Mouse (Mus musculus) liver, embryonic 11.5 days (tissue): ENCODE data around the gene Tgfb2. TPM values are rescaled to one million over a fixed set of nuclear protein-coding genes. Genes with fewer than 3 reads are reported as not detected.

Experiments used
- ATAC-seq: fragments of 200-750 bp; cut with Nextera tagmentation; replicated peaks from 2 replicates; pipeline ENCODE4 v1.8.0; 2017; ENCODE audit warnings: moderate number of reproducible peaks, mild to moderate bottlenecking, moderate TSS enrichment, moderate library complexity; ENCODE audit not compliant: low FRiP score
- DNase-seq: peaks from one replicate; pipeline ENCODE4 v3.0.0-alpha.2; 2017; ENCODE audit warnings: low spot score
- H3K27ac ChIP-seq: fragments of 300-500 bp; sonication (generic); 2 replicates; pipeline ENCODE4 v1.5.1; 2014; ENCODE audit warnings: mild to moderate bottlenecking, low read depth, low read length, control low read depth
- H3K27me3 ChIP-seq: fragments of 300-500 bp; sonication (generic); replicated peaks from 2 replicates; pipeline ENCODE4 v1.6.1; 2014; ENCODE audit warnings: low read length, mixed read lengths; ENCODE audit not compliant: control insufficient read depth, insufficient read depth
- H3K36me3 ChIP-seq: fragments of 300-500 bp; sonication (generic); 2 replicates; pipeline ENCODE4 v1.6.1; 2014; ENCODE audit warnings: mild to moderate bottlenecking, low read length, moderate library complexity, mixed read lengths; ENCODE audit not compliant: control insufficient read depth, insufficient read depth
- H3K4me1 ChIP-seq: fragments of 300-500 bp; sonication (generic); replicated peaks from 2 replicates; pipeline ENCODE4 v1.6.1; 2014; ENCODE audit warnings: low read length, mixed read lengths; ENCODE audit not compliant: control insufficient read depth, insufficient read depth
- H3K4me2 ChIP-seq: fragments of 300-500 bp; sonication (generic); 2 replicates; pipeline ENCODE4 v1.6.1; 2014; ENCODE audit warnings: mild to moderate bottlenecking, control low read depth, moderate library complexity
- H3K4me3 ChIP-seq: fragments of 300-500 bp; sonication (generic); 2 replicates; pipeline ENCODE4 v1.5.1; 2014; ENCODE audit warnings: low read depth, low read length, control low read depth
- H3K9ac ChIP-seq: fragments of 300-500 bp; sonication (generic); 2 replicates; pipeline ENCODE4 v1.6.1; 2014; ENCODE audit warnings: low read depth, low read length, control low read depth
- H3K9me3 ChIP-seq: fragments of 300-500 bp; sonication (generic); 2 replicates; pipeline ENCODE4 v1.6.1; 2016; ENCODE audit warnings: low read length, inconsistent platforms, mixed read lengths; ENCODE audit not compliant: control insufficient read depth
- WGBS: fragments of 180-500 bp; shearing (Covaris S2); extraction: QIAGEN DNeasy Blood & Tissue Kit; methylation state at CpG from one replicate; pipeline ENCODE4 v1.1.7; 2014; 5-methylcytosine and 5-hydroxymethylcytosine counted together
- polyA plus RNA-seq: library from polyadenylated mRNA; unstranded; fragments of >200 nt; fragmentation: Nextera tagmentation; extraction: Ambion mirVana; gene quantifications from 2 replicates; pipeline ENCODE4 v1.2.1, GENCODE M21; 2014

Gene Tgfb2
- polyA plus RNA-seq, 1 experiment from 2014 or later: 18.9 TPM

GRCm38 (mm10) chr1:186722299-186722698 is 16.5 kb upstream of the Tgfb2 start:
- ATAC-seq: no peak; the same call in 1 of the 2 replicates
- Histone ChIP-seq H3K4me3 (no peak overlapping the region), H3K27ac (no peak overlapping the region), H3K27me3 (no peaks in the 10 kb centered on the region), H3K9ac (no peak overlapping the region), H3K4me1 (no peaks in the 10 kb centered on the region), H3K36me3 (peaks cover 16% of the 10 kb centered on the region), H3K4me2 (no peak overlapping the region), H3K9me3 (no peaks in the 10 kb centered on the region)
- DNase-seq: no peak
- 87% methylated on average over 9 of the region's 9 CpGs for WGBS

- DNase-seq: peak; percentile 73
- Histone ChIP-seq H3K27ac (no peak overlapping the region), H3K36me3 (peaks cover 18% of the 10 kb centered on the region), H3K4me3 (no peak overlapping the region), H3K9me3 (no peaks in the 10 kb centered on the region), H3K4me2 (no peak overlapping the region), H3K27me3 (no peaks in the 10 kb centered on the region), H3K9ac (no peak overlapping the region), H3K4me1 (no peaks in the 10 kb centered on the region)
- WGBS: 37% methylated on average over 12 of the region's 12 CpGs
- peak; percentile 80 for ATAC-seq
Observed at GRCm38 (mm10) chr1:186721846-186722245, 16.1 kb upstream of the Tgfb2 start.

- peaks cover 18% of the 10 kb centered on the region for H3K36me3 ChIP-seq
Observed at GRCm38 (mm10) chr1:186721166-186721565, 15.4 kb upstream of the Tgfb2 start.

GRCm38 (mm10) chr1:186719708-186720107 is 13.9 kb upstream of the Tgfb2 start:
- 89% methylated on average over 9 of the region's 9 CpGs for WGBS
- no peak for DNase-seq
- Histone ChIP-seq H3K4me2 (no peak overlapping the region), H3K9ac (no peak overlapping the region), H3K36me3 (peaks cover 18% of the 10 kb centered on the region), H3K4me1 (no peaks in the 10 kb centered on the region), H3K4me3 (no peak overlapping the region), H3K27ac (no peak overlapping the region), H3K9me3 (no peaks in the 10 kb centered on the region), H3K27me3 (no peaks in the 10 kb centered on the region)
- no peak for ATAC-seq

More at GRCm38 (mm10) chr1:186721166-186721565, 15.4 kb upstream of the Tgfb2 start:
- Histone ChIP-seq H3K4me1 (no peaks in the 10 kb centered on the region), H3K9me3 (no peaks in the 10 kb centered on the region), H3K4me3 (no peak overlapping the region), H3K4me2 (no peak overlapping the region), H3K9ac (no peak overlapping the region), H3K27ac (no peak overlapping the region), H3K27me3 (no peaks in the 10 kb centered on the region)
- DNase-seq (no peak), ATAC-seq (no peak)
- WGBS: 96% methylated on average over 11 of the region's 11 CpGs

- H3K9me3 ChIP-seq: no peaks in the 10 kb centered on the region
- no peak overlapping the region for H3K4me2 ChIP-seq
- no peak for ATAC-seq
- WGBS: 89% methylated on average over 5 of the region's 5 CpGs
- H3K27ac ChIP-seq: no peak overlapping the region
- H3K4me1 ChIP-seq: no peaks in the 10 kb centered on the region
- H3K27me3 ChIP-seq: no peaks in the 10 kb centered on the region
- no peak overlapping the region for H3K4me3 ChIP-seq
- no peak for DNase-seq
- no peak overlapping the region for H3K9ac ChIP-seq
- H3K36me3 ChIP-seq: peaks cover 18% of the 10 kb centered on the region
Observed at GRCm38 (mm10) chr1:186718881-186719280, 13.1 kb upstream of the Tgfb2 start.

GRCm38 (mm10) chr1:186714980-186715896 is 9.4 kb upstream of the Tgfb2 start:
- no peaks in the 10 kb centered on the region for H3K4me1 ChIP-seq
- DNase-seq: no peak
- no peaks in the 10 kb centered on the region for H3K27me3 ChIP-seq
- H3K4me3 ChIP-seq: no peak overlapping the region
- H3K9me3 ChIP-seq: no peaks in the 10 kb centered on the region
- 84% methylated on average over 17 of the region's 17 CpGs for WGBS
- no peak overlapping the region for H3K27ac ChIP-seq
- H3K9ac ChIP-seq: no peak overlapping the region
- peaks cover 8% of the 10 kb centered on the region for H3K36me3 ChIP-seq
- no peak for ATAC-seq
- H3K4me2 ChIP-seq: no peak overlapping the region

- H3K27ac ChIP-seq: no peak overlapping the region
- no peaks in the 10 kb centered on the region for H3K27me3 ChIP-seq
- no peak for DNase-seq
- no peak overlapping the region for H3K4me2 ChIP-seq
- ATAC-seq: no peak
- WGBS: 80% methylated on average over 4 of the region's 4 CpGs
- no peaks in the 10 kb centered on the region for H3K9me3 ChIP-seq
- H3K4me1 ChIP-seq: no peaks in the 10 kb centered on the region
- no peak overlapping the region for H3K4me3 ChIP-seq
- H3K9ac ChIP-seq: no peak overlapping the region
- H3K36me3 ChIP-seq: peaks cover 6% of the 10 kb centered on the region; the same call in 1 of the 2 replicates
Observed at GRCm38 (mm10) chr1:186714215-186714614, 8.4 kb upstream of the Tgfb2 start.

GRCm38 (mm10) chr1:186712802-186713471 is 7.1 kb upstream of the Tgfb2 start:
- no peaks in the 10 kb centered on the region for H3K9me3 ChIP-seq
- no peaks in the 10 kb centered on the region for H3K27me3 ChIP-seq
- H3K4me2 ChIP-seq: no peak overlapping the region
- no peaks in the 10 kb centered on the region for H3K4me1 ChIP-seq
- peaks cover 6% of the 10 kb centered on the region; the same call in 1 of the 2 replicates for H3K36me3 ChIP-seq
- WGBS: 4% methylated on average over 3 of the region's 3 CpGs
- H3K27ac ChIP-seq: no peak overlapping the region
- no peak overlapping the region for H3K4me3 ChIP-seq
- H3K9ac ChIP-seq: no peak overlapping the region
- ATAC-seq (no peak), DNase-seq (no peak)
